In genomic region chr2:19792177-19792576, GRCm38 (mm10) we compare ENCODE assay signal across 19 mouse cellular contexts.
"Had no signal": no experiment of that assay in that cellular context is flagged by ENCODE, and none has a peak within 500 bp of the region (broad histone marks: within the 10 kb centered on the region; RNA-seq: fewer than 3 reads in every experiment).

No protein-coding gene starts in this region.

- H3K27ac ChIP-seq: midbrain, embryonic 10.5 days; midbrain, embryonic 12.5 days; neural tube, embryonic 13.5 days; neural tube, embryonic 15.5 days had no signal

- DNase-seq: lung, adult 18-20 months; lung, embryonic 14.5 days; lung, postnatal 10 days; lung, postnatal 4 days; midbrain, embryonic 14.5 days; retina, postnatal 1 day; right cerebral cortex, adult 18-20 months; right cerebral cortex, postnatal 25 days; right cerebral cortex, postnatal 4 days; spleen, adult 18-20 months; thymus, adult 18-20 months; thymus, postnatal 14 days; thymus, postnatal 36 days had no signal

- H3K27me3 ChIP-seq: midbrain, embryonic 12.5 days; neural tube, embryonic 13.5 days; neural tube, embryonic 15.5 days had no signal

- H3K9ac ChIP-seq: lung, embryonic 14.5 days; midbrain, embryonic 12.5 days; neural tube, embryonic 13.5 days; neural tube, embryonic 15.5 days had no signal

- H3K4me1 ChIP-seq: midbrain, embryonic 12.5 days; neural tube, embryonic 15.5 days had no signal

- ATAC-seq: midbrain, embryonic 16.5 days had no signal

- H3K4me3 ChIP-seq: midbrain, embryonic 10.5 days; midbrain, embryonic 12.5 days; myocyte; neural tube, embryonic 13.5 days; neural tube, embryonic 15.5 days had no signal

- H3K36me3 ChIP-seq: midbrain, embryonic 10.5 days; midbrain, embryonic 12.5 days; neural tube, embryonic 13.5 days; neural tube, embryonic 15.5 days had no signal

- H3K4me2 ChIP-seq: lung, embryonic 14.5 days; midbrain, embryonic 12.5 days; neural tube, embryonic 13.5 days; neural tube, embryonic 15.5 days had no signal

- H3K9me3 ChIP-seq: midbrain, embryonic 10.5 days; midbrain, embryonic 12.5 days; neural tube, embryonic 13.5 days; neural tube, embryonic 15.5 days had no signal
